Mouse (Mus musculus): ENCODE measurements around the gene Pgap3.

Pgap3 gene

DNA sequence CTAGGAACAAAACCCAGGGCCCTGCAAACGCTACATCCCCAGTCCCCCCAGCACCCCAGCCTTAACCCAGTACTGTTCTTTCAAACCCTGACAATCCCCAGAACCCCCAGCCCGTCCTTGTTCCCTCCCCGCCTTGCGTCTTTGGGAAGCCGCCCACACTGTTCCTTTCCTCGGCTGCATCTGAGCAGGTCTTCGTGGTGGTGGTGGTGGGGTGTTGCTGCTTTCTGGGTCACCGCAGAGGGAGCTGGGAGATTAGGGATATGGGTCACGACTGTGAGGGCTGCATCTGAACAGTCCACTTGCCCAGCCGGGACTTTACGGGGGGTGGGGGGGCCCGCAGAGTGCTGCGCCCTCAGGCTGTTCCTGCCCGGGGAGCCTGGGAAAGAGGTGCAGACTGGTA, 45.8 kb downstream of the Pgap3 start:
- no peak for DNase-seq

DNA sequence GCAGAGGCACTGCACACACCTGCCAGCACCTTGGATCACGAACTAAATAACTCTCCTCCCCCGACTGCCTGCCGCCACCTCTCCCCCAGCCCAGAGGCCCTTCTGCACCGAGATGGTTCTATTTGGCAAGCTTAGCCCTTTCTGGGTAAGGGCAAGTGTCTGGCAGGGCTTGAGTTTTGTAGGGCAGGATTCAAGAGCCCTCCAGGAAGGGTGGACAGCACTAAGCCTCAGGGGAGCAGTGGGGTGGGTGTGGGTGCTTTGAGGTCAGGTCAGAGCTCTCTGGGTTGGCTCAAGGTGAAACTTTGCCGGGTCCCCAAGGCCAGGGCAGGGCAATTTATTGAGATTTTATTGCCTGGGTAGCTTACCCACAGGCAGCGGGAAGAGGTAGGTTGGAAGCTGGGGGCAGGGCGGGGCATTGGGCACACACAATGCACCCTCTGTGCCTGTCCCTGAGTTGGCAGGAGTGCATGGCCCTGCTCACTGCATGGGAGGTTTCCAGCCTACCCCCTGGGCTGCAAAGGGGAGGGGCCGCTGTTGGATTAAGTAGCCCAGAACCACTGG, 46.6 kb downstream of the Pgap3 start:
- no peak for DNase-seq

DNA sequence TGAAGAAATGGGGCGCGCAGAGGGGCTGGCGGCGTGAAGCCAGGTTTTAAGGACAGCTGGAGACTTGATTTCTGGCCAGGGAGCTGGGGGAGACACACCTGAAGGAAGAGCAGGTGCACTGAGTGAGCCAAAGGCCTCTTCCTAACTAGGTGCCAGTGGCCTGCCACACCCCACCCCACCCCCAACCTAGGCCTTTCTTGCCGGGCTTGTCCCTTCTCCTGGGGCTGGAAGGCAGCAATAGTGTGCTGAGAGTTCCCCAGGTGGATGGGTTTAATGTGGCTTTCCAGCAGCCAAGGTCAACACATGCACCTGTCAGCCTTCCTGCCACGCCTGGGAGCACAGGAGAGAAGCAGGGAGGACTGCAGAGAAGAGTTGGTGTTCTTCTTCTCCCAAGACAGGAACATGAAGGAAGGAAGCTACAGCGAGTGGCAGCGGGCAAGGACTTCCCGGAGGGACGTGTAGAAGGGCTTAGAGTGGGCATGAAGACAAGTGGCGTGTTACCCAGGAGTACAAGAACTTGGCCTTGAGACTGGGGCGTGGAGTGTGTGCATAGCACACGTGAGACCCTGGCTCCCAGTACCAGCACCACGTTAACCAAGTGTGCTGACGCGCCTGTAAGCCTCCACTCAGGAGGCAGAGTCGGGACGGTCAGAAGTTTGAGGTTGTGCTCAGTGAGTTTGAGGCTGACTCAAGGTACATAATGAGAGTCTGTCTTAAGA, 47.9 kb downstream of the Pgap3 start:
- no peak for DNase-seq

DNA sequence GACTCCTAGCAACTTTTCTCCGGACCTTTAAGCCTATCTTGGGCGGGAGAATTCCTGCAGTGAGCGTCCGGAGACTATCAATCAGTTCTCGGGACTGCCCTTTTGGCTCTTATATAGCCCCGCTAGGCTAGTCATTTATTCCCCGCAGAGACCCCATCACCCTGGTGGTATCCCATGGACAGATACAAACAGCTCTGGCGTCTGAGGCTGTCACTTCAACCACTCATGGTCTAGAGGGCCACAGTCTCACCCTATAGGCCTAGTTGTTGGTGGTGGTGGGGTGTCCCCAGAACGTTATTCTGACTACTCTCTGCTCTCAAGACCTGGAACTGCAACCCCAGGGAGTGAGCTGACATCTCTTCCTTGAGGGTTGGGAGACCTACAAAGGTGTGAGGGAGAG, 51.0 kb downstream of the Pgap3 start:
- DNase-seq = no peak

DNA sequence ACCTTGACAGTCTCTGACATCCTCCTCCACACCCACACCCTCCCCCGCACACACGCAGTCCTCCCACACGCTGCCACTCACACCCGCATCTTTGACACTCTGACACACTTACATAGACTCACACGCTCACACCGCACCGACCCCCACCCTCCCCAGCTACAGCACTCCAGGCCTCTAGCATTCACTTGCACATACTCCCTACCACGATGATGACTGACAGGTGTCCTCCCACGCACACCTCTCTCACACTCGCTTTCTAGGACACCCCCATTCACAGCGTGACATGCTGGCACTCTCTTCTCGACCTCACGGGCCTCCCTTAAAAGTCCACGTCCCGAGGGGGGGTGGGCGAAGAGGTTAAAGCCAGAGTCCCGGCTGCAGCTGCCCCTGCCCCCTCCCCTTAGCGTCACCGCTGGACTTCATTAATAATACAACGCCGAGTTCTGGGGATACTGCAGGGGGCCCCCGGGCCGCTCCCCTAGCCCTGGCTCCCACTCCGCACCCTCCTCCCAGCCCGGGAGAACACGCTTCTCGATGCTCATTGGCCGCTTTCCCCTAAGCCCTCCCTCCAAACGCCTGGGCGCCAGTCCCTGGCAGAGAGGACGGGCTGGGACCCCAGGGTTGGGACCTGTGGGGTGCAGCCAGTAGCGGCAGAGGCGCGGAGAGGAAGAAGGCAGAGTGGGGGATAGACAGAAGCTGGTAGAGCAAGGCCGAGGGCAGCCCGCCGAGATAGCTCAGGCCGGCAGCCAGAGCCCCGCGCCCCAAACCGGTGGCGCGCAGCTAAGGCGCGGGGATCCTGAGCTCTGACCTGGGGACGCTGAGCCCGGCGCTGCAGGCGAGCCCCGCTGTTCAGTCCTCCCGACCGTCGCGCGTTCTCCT, 52.0 kb downstream of the Pgap3 start, which contains the start of gene Ppp1r1b:
Gene Ppp1r1b, plus strand, starts transcription at position 322 of the 879 bp plus-strand sequence.
- DNase-seq = peak; percentile 74

DNA sequence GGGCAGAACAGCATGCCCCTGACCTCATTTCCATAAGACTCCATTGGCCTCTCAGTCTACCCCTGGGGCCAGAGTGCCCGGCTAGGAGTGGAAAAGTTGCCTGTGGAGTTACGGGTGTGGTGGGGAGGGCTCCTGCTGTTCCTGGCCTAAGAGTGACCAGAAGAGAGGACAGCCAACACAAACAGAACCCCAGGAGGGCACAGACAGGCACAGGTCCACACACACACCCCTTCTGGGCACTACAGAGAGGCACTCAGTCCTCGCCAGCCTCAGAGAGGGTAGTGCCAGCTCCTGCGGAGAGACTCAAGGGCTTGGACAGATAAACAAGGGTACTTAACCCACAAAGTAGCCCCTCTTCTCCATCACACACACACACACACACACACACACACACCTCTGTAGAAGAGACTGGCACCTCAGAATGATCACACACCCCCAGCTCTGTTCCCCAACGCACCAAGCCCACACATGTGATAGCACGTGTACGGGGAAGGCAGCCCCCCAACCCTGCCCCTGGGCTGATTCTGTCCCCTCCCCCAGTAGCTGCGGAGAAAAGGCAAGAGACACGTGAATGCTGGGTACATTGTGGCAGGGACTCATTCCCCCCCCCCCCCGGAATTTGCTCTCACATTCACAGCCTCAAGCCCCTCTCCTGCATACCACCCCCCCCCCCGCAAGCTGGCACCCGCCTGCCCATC, 52.8 kb downstream of the Pgap3 start:
- peak; percentile 40 for DNase-seq

DNA sequence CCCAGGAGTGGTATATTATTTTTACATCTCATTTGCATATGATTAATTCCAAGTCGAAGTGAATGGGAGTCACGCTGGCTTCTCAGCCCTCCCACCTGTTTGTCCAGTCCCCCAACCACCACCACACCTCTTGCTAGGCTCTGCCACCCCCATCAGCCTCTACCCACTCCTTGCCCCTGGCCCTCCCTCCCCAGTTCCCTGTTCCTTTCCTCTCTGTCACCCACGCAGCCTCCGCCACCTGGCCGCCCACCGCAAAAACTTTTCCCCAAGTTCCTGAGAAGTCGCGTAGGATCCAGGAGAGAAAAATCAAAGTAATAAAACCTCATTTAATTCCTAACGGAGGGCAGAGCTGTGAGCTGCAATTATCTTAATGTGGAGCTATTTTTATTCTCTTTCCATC, 54.1 kb downstream of the Pgap3 start:
- DNase-seq = no peak

DNA sequence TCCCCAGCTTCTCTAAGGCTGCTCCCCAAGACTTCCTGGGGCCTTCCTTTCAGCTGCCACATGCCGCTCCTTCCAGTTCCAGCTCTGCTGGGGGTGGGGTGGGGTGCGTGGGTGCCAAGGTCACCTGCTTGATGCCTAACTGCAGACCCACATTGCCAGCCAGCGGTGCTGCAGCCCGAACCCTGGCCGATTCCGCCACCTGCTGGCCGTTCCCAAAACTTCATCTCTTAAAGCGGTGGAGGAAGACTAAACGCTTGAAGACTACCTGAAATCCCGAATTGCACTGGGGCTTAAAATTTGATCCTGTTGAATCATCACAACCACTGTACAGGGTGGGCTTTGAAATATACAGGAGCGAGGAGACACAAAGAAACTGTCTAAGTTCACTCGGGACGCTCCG, 55.0 kb downstream of the Pgap3 start:
- DNase-seq = peak; percentile 87

DNA sequence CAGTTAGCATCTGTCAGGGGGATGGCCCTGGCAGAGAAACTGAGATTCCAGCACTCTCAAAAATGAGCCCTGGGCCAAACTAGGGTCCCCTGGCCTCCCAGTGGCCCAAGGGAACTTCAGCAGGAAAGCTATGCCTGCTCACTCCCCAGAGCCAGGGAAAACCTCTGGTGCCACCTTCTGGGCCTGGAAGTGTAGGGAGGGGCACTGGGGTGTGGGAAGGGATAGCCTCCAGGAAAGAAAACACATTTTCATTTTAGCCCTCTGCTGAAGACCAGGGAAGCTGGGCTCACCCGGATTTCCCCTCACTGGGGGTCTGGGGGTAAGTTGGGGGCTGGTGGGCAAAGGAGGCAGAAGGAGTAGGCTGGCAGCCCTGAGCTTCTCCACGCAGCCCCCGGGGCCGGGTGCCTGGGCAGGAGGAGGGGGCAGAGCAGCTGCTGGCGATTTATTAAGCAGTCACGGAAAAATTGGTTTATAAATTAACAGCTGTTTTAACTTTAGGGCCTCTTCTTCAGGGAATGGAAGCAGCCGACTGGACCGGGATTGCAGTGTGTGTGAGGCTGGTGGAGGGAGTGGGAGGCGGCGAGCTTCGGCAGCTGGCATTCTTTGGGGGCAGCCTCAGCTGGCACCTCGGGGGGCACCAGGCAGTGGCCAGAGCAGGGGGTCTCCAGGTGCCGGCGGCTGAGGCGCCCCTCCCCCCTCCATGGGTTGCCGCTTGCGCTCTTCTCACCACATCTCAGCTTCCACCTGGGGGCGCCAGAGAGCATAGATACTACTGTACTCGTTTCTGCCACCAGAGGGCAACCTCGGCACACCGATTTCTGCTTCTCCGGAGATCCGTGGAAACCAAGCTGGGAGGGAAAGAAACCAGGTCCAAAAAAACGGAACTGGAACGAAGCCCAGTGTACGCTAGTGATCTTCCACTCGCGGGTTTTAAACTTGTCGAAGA, 58.0 kb downstream of the Pgap3 start:
- peak; percentile 95 for DNase-seq

DNA sequence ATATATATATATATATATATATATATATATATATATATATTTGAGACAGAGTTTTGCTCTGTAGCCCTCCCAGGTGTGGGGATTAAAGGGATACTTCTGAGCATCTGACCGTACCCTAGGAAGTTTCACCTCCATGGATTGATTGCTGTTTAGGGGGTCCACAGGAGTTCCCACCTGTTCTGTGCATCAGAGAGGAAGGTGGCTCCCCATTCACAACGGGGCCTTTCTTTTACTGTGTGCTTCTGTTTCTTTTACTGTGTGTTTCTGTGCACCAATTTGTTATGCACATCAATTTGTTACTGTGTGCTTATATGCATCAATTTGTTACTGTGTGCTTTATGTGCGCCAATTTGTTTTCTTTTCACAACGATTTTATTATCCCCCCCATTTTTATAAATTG, 59.1 kb downstream of the Pgap3 start:
- no peak for DNase-seq

DNA sequence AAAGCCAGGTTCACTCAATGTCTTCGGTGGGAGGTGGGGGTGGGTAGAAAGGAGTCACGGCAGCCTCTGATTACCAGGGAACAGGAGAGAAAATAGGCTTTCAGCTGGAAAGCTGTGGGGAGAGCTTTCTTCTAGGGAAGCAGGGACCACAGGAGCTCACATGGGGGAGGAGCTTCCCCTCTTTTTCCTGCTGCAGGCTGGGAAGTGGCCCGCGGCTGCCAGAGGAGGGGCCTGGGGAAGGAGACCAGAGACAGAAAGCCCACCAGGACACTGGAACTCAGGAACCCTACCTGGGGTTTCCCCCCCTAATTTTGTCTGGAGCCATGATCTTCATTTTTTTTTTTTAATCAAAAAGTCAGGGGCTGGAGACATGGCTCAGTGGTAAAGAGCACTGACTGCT, 59.7 kb downstream of the Pgap3 start:
- DNase-seq = no peak

DNA sequence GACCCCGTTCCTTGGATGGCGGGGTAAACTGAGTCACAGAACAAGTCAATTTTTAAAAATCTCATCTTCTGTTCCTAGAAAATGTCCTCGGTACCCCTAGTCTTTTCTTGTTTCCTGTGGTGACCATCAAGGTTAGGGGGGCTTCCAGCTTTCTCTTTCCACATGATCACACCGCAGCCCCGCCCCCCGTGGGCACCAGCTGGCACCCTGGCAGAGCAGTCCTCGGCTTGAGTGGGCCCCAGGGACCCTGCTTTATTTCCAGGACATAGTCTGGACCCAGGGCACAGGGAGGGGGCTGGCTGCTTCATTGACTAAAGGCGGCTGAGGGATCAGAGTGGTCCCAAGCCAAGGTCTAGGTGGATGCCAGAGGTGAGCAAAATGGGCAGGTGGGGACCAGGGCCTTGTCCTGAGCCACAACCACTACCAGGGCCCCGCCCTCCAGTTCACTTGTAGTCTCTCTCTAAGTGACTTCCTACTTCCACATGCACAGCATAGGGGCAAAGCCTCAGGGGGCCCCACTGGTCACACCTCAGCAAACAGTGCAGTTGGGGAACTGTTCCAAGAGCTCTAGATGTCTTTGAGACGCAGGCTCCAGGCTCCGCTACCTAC, 60.5 kb downstream of the Pgap3 start:
- no peak for DNase-seq

DNA sequence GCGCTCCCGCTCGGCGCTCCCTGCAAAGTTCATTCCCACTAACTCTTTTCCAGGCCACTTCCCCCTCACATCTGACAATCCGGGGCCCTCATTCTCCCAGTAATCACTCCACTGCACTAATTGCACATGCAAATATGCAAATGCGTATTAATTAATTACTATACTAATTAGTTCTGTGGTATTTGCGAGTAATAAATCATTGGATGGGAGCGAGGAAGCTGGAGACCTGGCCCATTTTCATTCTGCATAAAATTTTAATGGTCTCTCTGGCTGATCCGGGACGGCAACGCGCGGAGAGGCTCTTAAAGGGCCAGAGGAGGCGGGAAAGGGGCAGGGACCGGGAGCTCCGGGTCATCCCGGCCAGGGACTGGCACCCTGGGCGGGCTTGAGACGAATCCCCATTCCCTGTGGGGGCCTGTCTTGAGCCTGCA, 61.2 kb downstream of the Pgap3 start:
- DNase-seq = no peak

Data from kidney, postnatal 14 days (tissue).